Mouse (Mus musculus) lung, embryonic 15.5 days (tissue): ENCODE data around the gene Hdac9. TPM values are rescaled to one million over a fixed set of nuclear protein-coding genes. Genes with fewer than 3 reads are reported as not detected.

Experiments used
- ATAC-seq: fragments of 200-750 bp; cut with Nextera tagmentation; 2 replicates; pipeline ENCODE4 v1.8.0; 2017; ENCODE audit warnings: moderate number of reproducible peaks, borderline replicate concordance; ENCODE audit not compliant: low FRiP score, low TSS enrichment; ENCODE audit errors: extremely low read depth
- H3K27ac ChIP-seq: fragments of 300-500 bp; sonication (generic); 2 replicates; pipeline ENCODE4 v1.5.1; 2015; ENCODE audit warnings: moderate library complexity, mild to moderate bottlenecking, inconsistent platforms
- H3K27me3 ChIP-seq: fragments of 300-500 bp; sonication (generic); 2 replicates; pipeline ENCODE4 v1.6.1; 2015; ENCODE audit warnings: inconsistent platforms
- H3K36me3 ChIP-seq: fragments of 300-500 bp; sonication (generic); 2 replicates; pipeline ENCODE4 v1.6.1; 2015; ENCODE audit warnings: inconsistent platforms
- H3K4me1 ChIP-seq: fragments of 300-500 bp; sonication (generic); 2 replicates; pipeline ENCODE4 v1.6.1; 2015; ENCODE audit warnings: inconsistent platforms
- H3K4me2 ChIP-seq: fragments of 300-500 bp; sonication (generic); 2 replicates; pipeline ENCODE4 v1.6.1; 2015; ENCODE audit warnings: inconsistent platforms, mild to moderate bottlenecking, moderate library complexity
- H3K4me3 ChIP-seq: fragments of 300-500 bp; sonication (generic); 2 replicates; pipeline ENCODE4 v1.5.1; 2015; ENCODE audit warnings: mild to moderate bottlenecking, inconsistent platforms
- H3K9ac ChIP-seq: fragments of 300-500 bp; sonication (generic); 2 replicates; pipeline ENCODE4 v1.6.1; 2015; ENCODE audit warnings: inconsistent platforms
- H3K9me3 ChIP-seq: fragments of 300-500 bp; sonication (generic); 2 replicates; pipeline ENCODE4 v1.6.1; 2016; ENCODE audit warnings: inconsistent platforms
- WGBS: fragments of 180-500 bp; shearing (Covaris S2); methylation state at CpG from one replicate; pipeline ENCODE4 v1.1.7; 2015; 5-methylcytosine and 5-hydroxymethylcytosine counted together
- polyA plus RNA-seq: library from polyadenylated mRNA; unstranded; fragments of >200 nt; fragmentation: Nextera tagmentation; extraction: Ambion mirVana; gene quantifications from 2 replicates; pipeline ENCODE4 v1.2.1, GENCODE M21; 2015

Hdac9 gene
- polyA plus RNA-seq, 1 experiment from 2014 or later, result 7.5 TPM

GRCm38 (mm10) chr12:34776170-34776569 lies 140.7 kb downstream of the Hdac9 start:
- no peaks in the 10 kb centered on the region for H3K9me3 ChIP-seq
- no peak for ATAC-seq
- no peaks in the 10 kb centered on the region for H3K36me3 ChIP-seq
- no peak overlapping the region for H3K4me3 ChIP-seq
- H3K4me1 ChIP-seq, result no peaks in the 10 kb centered on the region
- H3K27me3 ChIP-seq, result no peaks in the 10 kb centered on the region
- H3K9ac ChIP-seq, result no peak overlapping the region
- H3K4me2 ChIP-seq, result no peak overlapping the region
- WGBS, result 56% methylated on average over 3 of the region's 3 CpGs
- no peak overlapping the region for H3K27ac ChIP-seq

- no peak overlapping the region for H3K27ac ChIP-seq
- H3K4me3 ChIP-seq, result no peak overlapping the region
- H3K9me3 ChIP-seq, result no peaks in the 10 kb centered on the region
- H3K9ac ChIP-seq, result no peak overlapping the region
- H3K27me3 ChIP-seq, result no peaks in the 10 kb centered on the region
- no peak overlapping the region for H3K4me2 ChIP-seq
- no peaks in the 10 kb centered on the region for H3K4me1 ChIP-seq
- no peaks in the 10 kb centered on the region for H3K36me3 ChIP-seq
- 64% methylated on average over 5 of the region's 5 CpGs for whole genome bisulfite sequencing
- no peak for ATAC-seq
Observed at GRCm38 (mm10) chr12:34774071-34774470, 142.8 kb downstream of the Hdac9 start.

GRCm38 (mm10) chr12:34767226-34767775 lies 149.6 kb downstream of the Hdac9 start:
- Histone ChIP-seq H3K27me3 (no peaks in the 10 kb centered on the region), H3K4me2 (no peak overlapping the region), H3K9ac (no peak overlapping the region), H3K9me3 (no peaks in the 10 kb centered on the region), H3K4me3 (no peak overlapping the region), H3K4me1 (no peaks in the 10 kb centered on the region), H3K36me3 (no peaks in the 10 kb centered on the region), H3K27ac (no peak overlapping the region)
- WGBS, result 82% methylated on average over 6 of the region's 6 CpGs
- no peak for ATAC-seq

- no peaks in the 10 kb centered on the region for H3K9me3 ChIP-seq
- no peaks in the 10 kb centered on the region for H3K27me3 ChIP-seq
- no peak overlapping the region for H3K9ac ChIP-seq
- H3K4me2 ChIP-seq, result no peak overlapping the region
- no peak overlapping the region for H3K27ac ChIP-seq
- no peak for ATAC-seq
- WGBS, result 64% methylated on average over 2 of the region's 2 CpGs
- no peak overlapping the region for H3K4me3 ChIP-seq
- no peaks in the 10 kb centered on the region for H3K4me1 ChIP-seq
- no peaks in the 10 kb centered on the region for H3K36me3 ChIP-seq
Observed at GRCm38 (mm10) chr12:34747266-34747665, 169.6 kb downstream of the Hdac9 start.

DNA sequence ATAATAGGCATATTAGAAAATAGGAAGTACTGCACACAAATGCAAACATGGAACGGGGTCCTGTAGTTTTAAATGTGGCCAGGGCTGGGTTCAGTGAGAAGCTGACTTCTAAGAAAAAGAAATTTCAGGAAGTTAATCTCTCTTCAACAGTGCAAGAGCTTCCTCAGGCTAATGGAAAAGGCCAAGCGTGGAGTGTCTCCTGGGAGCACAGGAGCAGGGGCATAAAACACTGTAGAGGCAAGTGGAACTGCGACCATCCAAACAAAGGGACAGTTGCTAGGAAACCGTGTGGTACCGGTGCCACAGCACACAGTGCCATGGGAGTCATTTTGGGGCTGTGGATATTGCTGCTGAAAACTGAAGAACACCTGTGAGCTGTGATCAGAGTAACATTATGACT lies 191.7 kb downstream of the Hdac9 start:
- no peak overlapping the region for H3K27ac ChIP-seq
- no peaks in the 10 kb centered on the region for H3K36me3 ChIP-seq
- no peak overlapping the region for H3K9ac ChIP-seq
- no peaks in the 10 kb centered on the region for H3K4me1 ChIP-seq
- H3K4me2 ChIP-seq, result no peak overlapping the region
- ATAC-seq, result no peak
- H3K27me3 ChIP-seq, result no peaks in the 10 kb centered on the region
- 61% methylated on average over 5 of the region's 5 CpGs for WGBS
- H3K4me3 ChIP-seq, result no peak overlapping the region
- no peaks in the 10 kb centered on the region for H3K9me3 ChIP-seq

GRCm38 (mm10) chr12:34724274-34724673 lies 192.6 kb downstream of the Hdac9 start:
- Histone ChIP-seq H3K4me2 (no peak overlapping the region), H3K36me3 (no peaks in the 10 kb centered on the region), H3K4me3 (no peak overlapping the region), H3K4me1 (no peaks in the 10 kb centered on the region), H3K27ac (no peak overlapping the region), H3K9me3 (no peaks in the 10 kb centered on the region), H3K27me3 (no peaks in the 10 kb centered on the region), H3K9ac (no peak overlapping the region)
- ATAC-seq, result no peak
- WGBS, result 90% methylated on average over 2 of the region's 2 CpGs

- Histone ChIP-seq H3K27ac (no peak overlapping the region), H3K36me3 (no peaks in the 10 kb centered on the region), H3K9ac (no peak overlapping the region), H3K4me2 (no peak overlapping the region), H3K4me3 (no peak overlapping the region), H3K9me3 (no peaks in the 10 kb centered on the region), H3K27me3 (no peaks in the 10 kb centered on the region), H3K4me1 (no peaks in the 10 kb centered on the region)
- WGBS, result 31% methylated on average over 7 of the region's 7 CpGs
- ATAC-seq, result no peak
Observed at GRCm38 (mm10) chr12:34722831-34723490, 193.9 kb downstream of the Hdac9 start.

DNA sequence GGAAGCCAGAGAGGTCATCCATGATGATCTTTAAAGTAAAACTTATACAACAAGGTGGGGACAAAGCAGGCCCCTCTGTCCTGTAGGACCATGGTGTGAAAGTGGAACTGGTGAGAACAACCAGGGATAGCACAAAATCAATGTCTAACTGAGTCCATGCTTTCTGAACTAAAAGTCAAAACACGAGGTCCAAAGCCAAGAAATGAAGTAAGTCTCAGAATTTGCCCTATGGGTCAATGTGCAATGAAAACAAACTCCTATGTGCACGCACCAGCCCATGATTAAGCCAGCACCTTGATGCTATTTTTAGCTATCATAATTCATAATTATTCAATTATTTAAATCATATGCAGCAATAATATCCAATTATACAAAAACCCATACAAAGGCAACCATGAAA lies 196.0 kb downstream of the Hdac9 start:
- Histone ChIP-seq H3K4me3 (no peak overlapping the region), H3K9ac (no peak overlapping the region), H3K4me2 (no peak overlapping the region), H3K9me3 (no peaks in the 10 kb centered on the region), H3K27ac (no peak overlapping the region), H3K4me1 (no peaks in the 10 kb centered on the region), H3K27me3 (no peaks in the 10 kb centered on the region), H3K36me3 (no peaks in the 10 kb centered on the region)
- 70% methylated on average over 2 of the region's 2 CpGs for WGBS
- ATAC-seq, result no peak

- Histone ChIP-seq H3K4me3 (peak overlapping the region; percentile 33), H3K27ac (peak overlapping the region; percentile 71), H3K9me3 (no peaks in the 10 kb centered on the region), H3K27me3 (no peaks in the 10 kb centered on the region), H3K4me2 (peak overlapping the region; percentile 45), H3K4me1 (peaks cover 11% of the 10 kb centered on the region), H3K36me3 (no peaks in the 10 kb centered on the region), H3K9ac (no peak overlapping the region; the same call in 1 of the 2 replicates)
- 16% methylated on average over 14 of the region's 14 CpGs for WGBS
- ATAC-seq, result peak; percentile 74; the same call in 1 of the 2 replicates
Observed at GRCm38 (mm10) chr12:34714266-34714939, 202.5 kb downstream of the Hdac9 start.

GRCm38 (mm10) chr12:34697981-34698380 lies 218.9 kb downstream of the Hdac9 start:
- Histone ChIP-seq H3K9me3 (no peaks in the 10 kb centered on the region), H3K4me1 (no peaks in the 10 kb centered on the region), H3K9ac (no peak overlapping the region), H3K4me3 (no peak overlapping the region), H3K36me3 (no peaks in the 10 kb centered on the region), H3K4me2 (no peak overlapping the region), H3K27ac (no peak overlapping the region), H3K27me3 (no peaks in the 10 kb centered on the region)
- ATAC-seq, result no peak
- WGBS, result 67% methylated on average over 1 of the region's 1 CpGs

GRCm38 (mm10) chr12:34696736-34697135 lies 220.2 kb downstream of the Hdac9 start:
- Histone ChIP-seq H3K36me3 (no peaks in the 10 kb centered on the region), H3K4me2 (no peak overlapping the region), H3K9ac (no peak overlapping the region), H3K27me3 (no peaks in the 10 kb centered on the region), H3K9me3 (no peaks in the 10 kb centered on the region), H3K27ac (no peak overlapping the region), H3K4me3 (no peak overlapping the region), H3K4me1 (no peaks in the 10 kb centered on the region)
- WGBS, result 48% methylated on average over 1 of the region's 1 CpGs
- ATAC-seq, result no peak

DNA sequence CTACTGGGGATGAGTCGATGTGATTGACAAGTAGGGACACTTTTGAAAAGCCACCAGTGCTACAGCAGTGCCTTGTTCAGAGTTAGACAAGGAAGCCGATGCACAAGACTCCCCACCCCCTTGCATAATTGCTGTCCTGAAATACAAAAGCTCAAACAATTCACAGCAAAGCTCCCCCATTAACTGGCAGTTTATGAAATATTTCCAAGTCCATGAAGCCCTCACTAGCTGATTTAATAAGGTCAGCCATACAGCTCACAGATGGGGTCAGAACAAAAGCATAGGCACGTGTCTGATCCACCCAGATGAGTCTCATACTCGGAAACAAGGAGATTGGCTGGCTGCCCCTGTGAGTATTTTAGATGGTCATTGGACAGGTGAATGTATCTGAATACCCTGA lies 228.0 kb downstream of the Hdac9 start:
- Histone ChIP-seq H3K4me2 (no peak overlapping the region), H3K4me3 (no peak overlapping the region), H3K4me1 (no peaks in the 10 kb centered on the region), H3K9ac (no peak overlapping the region), H3K36me3 (no peaks in the 10 kb centered on the region), H3K9me3 (no peaks in the 10 kb centered on the region), H3K27ac (no peak overlapping the region), H3K27me3 (no peaks in the 10 kb centered on the region)
- no peak for ATAC-seq
- 76% methylated on average over 4 of the region's 4 CpGs for WGBS
